Mouse (Mus musculus) thymus, adult 2 months (tissue): ENCODE measurements around the gene Gm20388.

Source experiments
- CTCF ChIP-seq: fragments of 200-500 bp; IDR thresholded peaks from 2 replicates; pipeline ENCODE4 v1.5.1; 2012; ENCODE audit warnings: mild to moderate bottlenecking, control low read depth, low read length, moderate library complexity, borderline replicate concordance; ENCODE audit not compliant: control insufficient read depth, poor library complexity, insufficient read depth; ENCODE audit errors: extremely low read depth
- POLR2A ChIP-seq: fragments of 200-500 bp; IDR thresholded peaks from 2 replicates; pipeline ENCODE4 v1.6.1; 2012; ENCODE audit warnings: mild to moderate bottlenecking, low read length, control low read depth, moderate library complexity; ENCODE audit not compliant: control insufficient read depth, poor library complexity, insufficient read depth; ENCODE audit errors: extremely low read depth

- TF ChIP-seq CTCF (no peak), POLR2A (no peak)
These were observed 61.9 kb downstream of the Gm20388 start for GRCm38 (mm10) chr8:119972558-119972957.
